Comparison of ENCODE assay signal across 8 mouse cellular contexts in the genomic region with DNA sequence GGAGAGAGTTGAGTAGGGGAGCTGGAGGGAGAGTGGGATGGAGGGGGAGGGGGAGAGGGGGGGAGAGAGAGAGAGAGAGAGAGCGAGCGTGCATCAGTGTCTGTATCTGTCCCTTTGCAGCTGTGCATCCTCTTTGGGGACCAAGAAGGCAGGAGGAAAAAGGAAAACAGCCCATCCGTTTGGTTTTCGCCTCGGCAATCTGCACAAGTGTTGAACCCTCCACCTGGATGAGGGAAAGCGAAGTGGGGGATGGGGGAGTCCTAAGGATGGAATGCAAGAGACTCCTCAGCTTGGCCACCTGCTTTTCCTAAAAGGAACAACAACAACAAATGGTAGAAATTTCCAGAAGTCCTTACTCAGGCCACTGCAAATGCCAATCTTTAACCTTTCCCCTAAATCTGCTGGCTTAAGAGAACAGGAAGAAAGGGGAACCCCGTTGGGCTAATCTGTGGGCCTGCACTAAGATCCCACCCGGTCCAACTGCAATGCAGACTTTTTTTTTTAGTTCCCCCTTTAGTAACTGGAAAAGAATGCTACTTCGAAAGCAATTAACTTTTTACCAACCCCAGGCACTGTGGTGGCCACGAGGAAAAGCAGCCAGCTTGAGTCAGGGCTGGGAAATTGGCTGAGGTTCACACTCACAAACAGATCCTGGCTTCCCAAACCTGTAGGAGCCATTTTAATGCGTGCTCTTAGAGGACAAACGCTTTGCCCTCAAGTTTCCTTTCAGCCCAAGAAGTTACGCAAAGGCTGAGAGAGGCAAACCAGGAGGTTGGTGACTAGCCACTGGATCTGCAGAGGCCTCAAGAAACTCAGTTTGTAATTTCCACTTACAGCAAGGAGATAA. TPM values are rescaled to one million over a fixed set of nuclear protein-coding genes. Genes with fewer than 3 reads are reported as not detected.
DNase-seq lines count a peak whose midpoint lies in the region; ATAC-seq and TF ChIP-seq lines count a peak whose summit lies in the region.

No protein-coding gene starts in this region.

- peak; percentile 38; the same call in 1 of the 2 replicates for TF ChIP-seq POLR2A in embryonic fibroblast, embryonic 13.5 days (IDR thresholded peaks at IDR 0.05; ENCODE audit: low read depth, low read length)
- TF ChIP-seq POLR2A in olfactory bulb, adult 2 months (IDR thresholded peaks at IDR 0.05; ENCODE audit: insufficient read depth, low read depth, low read length) = no peak

- peak overlapping the region; percentile 97 for H3K27ac ChIP-seq in embryonic fibroblast, embryonic 13.5 days (ENCODE audit: insufficient read depth, low read length)
- H3K27ac ChIP-seq in hindbrain, embryonic 11.5 days (ENCODE audit: low read depth, low read length) = peak overlapping the region; percentile 85
- H3K27ac ChIP-seq in limb, embryonic 15.5 days = peak overlapping the region; percentile 100
- peak overlapping the region; percentile 95 for H3K27ac ChIP-seq in olfactory bulb, adult 2 months (ENCODE audit: insufficient read depth, low read depth, low read length)

- peaks cover 43% of the 10 kb centered on the region for H3K36me3 ChIP-seq in C2C12 (ENCODE audit: control insufficient read depth, insufficient read depth)
- no peaks in the 10 kb centered on the region for H3K36me3 ChIP-seq in hindbrain, embryonic 11.5 days (ENCODE audit: control insufficient read depth, insufficient read depth, low read length)
- H3K36me3 ChIP-seq in limb, embryonic 15.5 days = no peaks in the 10 kb centered on the region

- no peak overlapping the region for H3K4me3 ChIP-seq in C2C12 (ENCODE audit: insufficient read depth, poor library complexity, severe bottlenecking)
- H3K4me3 ChIP-seq in embryonic fibroblast, embryonic 13.5 days (ENCODE audit: insufficient read depth, low read length) = peak overlapping the region; percentile 7; the same call in 1 of the 2 replicates
- no peak overlapping the region for H3K4me3 ChIP-seq in hindbrain, embryonic 11.5 days (ENCODE audit: low read depth, low read length)
- peak overlapping the region; percentile 33; the same call in 1 of the 2 replicates for H3K4me3 ChIP-seq in limb, embryonic 15.5 days
- H3K4me3 ChIP-seq in olfactory bulb, adult 2 months (ENCODE audit: insufficient read depth, low read depth, low read length) = no peak overlapping the region

- H3K79me3 ChIP-seq in C2C12 (ENCODE audit: low read depth) = peaks cover 52% of the 10 kb centered on the region

- peak overlapping the region; percentile 40 for H3K9ac ChIP-seq in hindbrain, embryonic 11.5 days (ENCODE audit: low read depth, low read length)
- H3K9ac ChIP-seq in limb, embryonic 15.5 days = no peak overlapping the region

- WGBS in hindbrain, embryonic 11.5 days = 10% methylated on average over 13 of the region's 13 CpGs
- WGBS in limb, embryonic 15.5 days = 10% methylated on average over 13 of the region's 13 CpGs
- 15% methylated on average over 13 of the region's 13 CpGs for WGBS in olfactory bulb, adult 2 months

- DNase-seq in Muller cell, postnatal 12 days (ENCODE audit: inconsistent ontology term) = peak; percentile 81
- DNase-seq in hindbrain, embryonic 11.5 days (ENCODE audit: low spot score) = peak; percentile 55
- DNase-seq in frontal cortex, postnatal 14 days (ENCODE audit: low spot score in 2 of 2) = no peak
- no peak for DNase-seq in ovary, adult 18-20 months (ENCODE audit: low spot score)

- no peak for ATAC-seq in hindbrain, embryonic 11.5 days (ENCODE audit: low FRiP score)
- no peak for ATAC-seq in limb, embryonic 15.5 days (ENCODE audit: insufficient number of reproducible peaks, low FRiP score, low TSS enrichment, low read depth)

- H3ac ChIP-seq in C2C12 (ENCODE audit: control insufficient read depth, insufficient read length, low read depth) = no peak overlapping the region

- peaks cover 43% of the 10 kb centered on the region for H3K4me1 ChIP-seq in embryonic fibroblast, embryonic 13.5 days (ENCODE audit: control insufficient read depth, insufficient read depth, low read length)
- H3K4me1 ChIP-seq in hindbrain, embryonic 11.5 days (replicated peaks; ENCODE audit: control insufficient read depth, insufficient read depth, low read length) = peaks cover 75% of the 10 kb centered on the region
- peaks cover 98% of the 10 kb centered on the region for H3K4me1 ChIP-seq in limb, embryonic 15.5 days
- peaks cover 70% of the 10 kb centered on the region for H3K4me1 ChIP-seq in olfactory bulb, adult 2 months (ENCODE audit: control insufficient read depth, insufficient read depth, low read length)

- H3K9me3 ChIP-seq in hindbrain, embryonic 11.5 days (ENCODE audit: control insufficient read depth, low read length) = no peaks in the 10 kb centered on the region
- no peaks in the 10 kb centered on the region for H3K9me3 ChIP-seq in limb, embryonic 15.5 days

- peak overlapping the region; percentile 56 for H3K4me2 ChIP-seq in hindbrain, embryonic 11.5 days (replicated peaks; ENCODE audit: low read depth, low read length)
- peak overlapping the region; percentile 49 for H3K4me2 ChIP-seq in limb, embryonic 15.5 days

- peaks cover 78% of the 10 kb centered on the region for H3K79me2 ChIP-seq in C2C12 (ENCODE audit: control insufficient read depth, insufficient read depth)

- no peaks in the 10 kb centered on the region for H3K27me3 ChIP-seq in C2C12 (ENCODE audit: control insufficient read depth, insufficient read depth, insufficient read length)
- no peaks in the 10 kb centered on the region for H3K27me3 ChIP-seq in hindbrain, embryonic 11.5 days (ENCODE audit: control insufficient read depth, insufficient read depth, low read length)
- H3K27me3 ChIP-seq in limb, embryonic 15.5 days = no peaks in the 10 kb centered on the region

- TF ChIP-seq CTCF in C2C12 (IDR thresholded peaks at IDR 0.05; ENCODE audit: control insufficient read depth, insufficient read depth, insufficient read length) = no peak
- TF ChIP-seq CTCF in embryonic fibroblast, embryonic 13.5 days (IDR thresholded peaks at IDR 0.05; ENCODE audit: borderline replicate concordance, insufficient read depth, low read length) = no peak
- no peak for TF ChIP-seq CTCF in olfactory bulb, adult 2 months (IDR thresholded peaks at IDR 0.05; ENCODE audit: insufficient read depth, low read depth, low read length)

TF ChIP-seq in C2C12, 6 proteins besides CTCF, POLR2A, EP300 and RAD21:
- no peak for TF ChIP-seq MYOD1 (IDR thresholded peaks at IDR 0.05; ENCODE audit: control insufficient read depth, insufficient read length, low read depth)
- TF ChIP-seq CEBPB (IDR thresholded peaks at IDR 0.05; ENCODE audit: low read depth) = peak; percentile 9

RNA-seq across cellular contexts. Expression of a gene that starts 17.0 kb away (rescaled TPM):
- 20.7 TPM for polyA plus RNA-seq in C2C12 (2012; fragmentation: generic; extraction: Trizol)
- 65.8 and 66.4 TPM in 2 replicates for polyA plus RNA-seq in embryonic fibroblast, embryonic 13.5 days (2011; ENCODE audit: insufficient read length, low read depth, missing spikeins)
- polyA plus RNA-seq in hindbrain, embryonic 11.5 days (2014; fragmentation: Nextera tagmentation; extraction: Ambion mirVana) = 41.9 and 52.9 TPM in 2 replicates
- polyA plus RNA-seq in limb, embryonic 15.5 days (2015; fragmentation: Nextera tagmentation; extraction: Ambion mirVana) = 40.4 and 52.2 TPM in 2 replicates
- 440 TPM in 1 of 2 replicates, not detected in the other for polyA plus RNA-seq in olfactory bulb, adult 2 months (2012; ENCODE audit: insufficient read depth, insufficient read length, low replicate concordance, missing spikeins)

Comparison
In these comparisons a context has a peak if more than half of its experiments do, and no peak if none do; other contexts are left out.
1. H3K4me3 ChIP-seq: peak in embryonic fibroblast, embryonic 13.5 days (single experiment) and limb, embryonic 15.5 days (single experiment); none in C2C12 (single experiment), hindbrain, embryonic 11.5 days (single experiment) and olfactory bulb, adult 2 months (single experiment).
2. DNase-seq: peak in Muller cell, postnatal 12 days (single experiment) and hindbrain, embryonic 11.5 days (single experiment); none in frontal cortex, postnatal 14 days (0 of 2) and ovary, adult 18-20 months (single experiment).
3. Peak in every context shown above with its lines, with median percentiles within 50 percentile points of each other: H3K27ac ChIP-seq.